Mouse (Mus musculus) CH12.LX (cell line): ENCODE measurements around the gene Stxbp3. TPM values are rescaled to one million over a fixed set of nuclear protein-coding genes. Genes with fewer than 3 reads are reported as not detected.

ENCODE experiments used
- DNase-seq: peaks from one replicate; pipeline ENCODE4 v3.0.0-alpha.2; 2013; ENCODE audit errors: extremely low read depth
- H3K27ac ChIP-seq: 2 replicates; pipeline ENCODE4 v1.5.1; 2012; ENCODE audit warnings: low read depth, mild to moderate bottlenecking, control low read depth, moderate library complexity; ENCODE audit not compliant: insufficient read depth
- H3K27me3 ChIP-seq: replicated peaks from 2 replicates; pipeline ENCODE3; 2012; ENCODE audit warnings: inconsistent platforms
- H3K36me3 ChIP-seq, 2 experiments: replicated peaks in 1 of 2; 2 replicates each; pipeline versions ENCODE3 to v1.6.1; 2012; ENCODE audit warnings: inconsistent platforms in 1 of 2, low read length in 1 of 2, mild to moderate bottlenecking in 1 of 2, mixed read lengths in 1 of 2, moderate library complexity in 1 of 2; ENCODE audit not compliant: control insufficient read depth in 1 of 2, insufficient read depth in 1 of 2
- H3K4me1 ChIP-seq, 2 experiments: 2 replicates each; pipeline ENCODE4 v1.6.1; 2012; ENCODE audit warnings: inconsistent platforms in 1 of 2, moderate library complexity in 1 of 2; ENCODE audit not compliant: insufficient read depth in 2 of 2, control insufficient read depth in 1 of 2
- H3K4me2 ChIP-seq: 2 replicates; pipeline ENCODE4 v1.6.1; 2012; ENCODE audit warnings: low read depth, mild to moderate bottlenecking, control low read depth; ENCODE audit not compliant: poor library complexity, insufficient read depth, severe bottlenecking
- H3K4me3 ChIP-seq, 3 experiments: fragments of 150-350 bp in 1 of 3; sonication (generic) in 1 of 3; replicated peaks in 1 of 3; 2 replicates each; pipeline versions ENCODE3 to v1.5.1; 2011 to 2012; ENCODE audit warnings: low read depth in 2 of 3, low read length in 2 of 3, mild to moderate bottlenecking in 2 of 3, moderate library complexity in 2 of 3, control low read depth in 1 of 3, improper control_type of control experiment in 1 of 3, inconsistent platforms in 1 of 3, mixed read lengths in 1 of 3; ENCODE audit not compliant: poor library complexity in 1 of 3
- H3K79me2 ChIP-seq: replicated peaks from 2 replicates; pipeline ENCODE4 v1.6.1; 2012; ENCODE audit warnings: mild to moderate bottlenecking, moderate library complexity; ENCODE audit not compliant: control insufficient read depth, poor library complexity, insufficient read depth, severe bottlenecking; ENCODE audit errors: extremely low read depth
- H3K9ac ChIP-seq: 2 replicates; pipeline ENCODE4 v1.6.1; 2012; ENCODE audit warnings: low read depth, mild to moderate bottlenecking, control low read depth, moderate library complexity; ENCODE audit not compliant: insufficient read depth
- H3K9me3 ChIP-seq: replicated peaks from 2 replicates; pipeline ENCODE3; 2012; ENCODE audit warnings: low read length, inconsistent platforms, mixed read lengths
- BHLHE40 ChIP-seq: IDR thresholded peaks from 2 replicates; pipeline ENCODE4 v1.6.1; 2011; ENCODE audit warnings: mild to moderate bottlenecking, low read depth, low read length, improper control_type of control experiment
- CHD1 ChIP-seq: IDR thresholded peaks from 2 replicates; pipeline ENCODE4 v1.6.1; 2012; ENCODE audit warnings: low read depth, low read length, improper control_type of control experiment, inconsistent platforms
- CHD2 ChIP-seq: IDR thresholded peaks from 2 replicates; pipeline ENCODE4 v1.6.1; 2011; ENCODE audit warnings: low read length, improper control_type of control experiment
- ELF1 ChIP-seq: IDR thresholded peaks from 2 replicates; pipeline ENCODE4 v1.6.1; 2014; ENCODE audit warnings: low read depth, mild to moderate bottlenecking, inconsistent platforms, low read length, improper control_type of control experiment
- EP300 ChIP-seq: IDR thresholded peaks from 2 replicates; pipeline ENCODE4 v1.6.1; 2011; ENCODE audit warnings: low read length, improper control_type of control experiment
- ETS1 ChIP-seq: conservative IDR thresholded peaks from 2 replicates; pipeline ENCODE4 v1.6.1; 2012; ENCODE audit warnings: low read depth, mild to moderate bottlenecking, inconsistent platforms, low read length, improper control_type of control experiment, moderate library complexity
- GABPA ChIP-seq: IDR thresholded peaks from 2 replicates; pipeline ENCODE4 v1.6.1; 2012; ENCODE audit warnings: low read depth, low read length, improper control_type of control experiment, inconsistent platforms; ENCODE audit not compliant: insufficient replicate concordance
- IRF4 ChIP-seq: IDR thresholded peaks from 2 replicates; pipeline ENCODE4 v1.6.1; 2014; ENCODE audit warnings: low read depth, mild to moderate bottlenecking, inconsistent platforms, low read length, improper control_type of control experiment
- MAFK ChIP-seq: IDR thresholded peaks from 2 replicates; pipeline ENCODE4 v1.6.1; 2011; ENCODE audit warnings: low read length, improper control_type of control experiment; ENCODE audit not compliant: insufficient replicate concordance
- MAX ChIP-seq: IDR thresholded peaks from 2 replicates; pipeline ENCODE4 v1.6.1; 2011; ENCODE audit warnings: low read length, improper control_type of control experiment
- MEF2A ChIP-seq: IDR thresholded peaks from 2 replicates; pipeline ENCODE4 v1.6.1; 2014; ENCODE audit warnings: low read depth, mild to moderate bottlenecking, inconsistent platforms, low read length, improper control_type of control experiment, borderline replicate concordance
- MXI1 ChIP-seq: IDR thresholded peaks from 2 replicates; pipeline ENCODE4 v1.6.1; 2011; ENCODE audit warnings: mild to moderate bottlenecking, low read depth, low read length, improper control_type of control experiment
- MYC ChIP-seq: IDR thresholded peaks from 2 replicates; pipeline ENCODE4 v1.6.1; 2011; ENCODE audit warnings: low read depth, mild to moderate bottlenecking, improper control_type of control experiment, low read length
- NELFE ChIP-seq: IDR thresholded peaks from 2 replicates; pipeline ENCODE4 v1.6.1; 2011; ENCODE audit warnings: low read depth, low read length, improper control_type of control experiment
- NRF1 ChIP-seq: IDR thresholded peaks from 2 replicates; pipeline ENCODE4 v1.6.1; 2014; ENCODE audit warnings: low read depth, mild to moderate bottlenecking, inconsistent platforms, low read length, improper control_type of control experiment, moderate library complexity
- POLR2A ChIP-seq: IDR thresholded peaks from 2 replicates; pipeline ENCODE4 v1.6.1; 2011; ENCODE audit warnings: low read depth, mild to moderate bottlenecking, improper control_type of control experiment, low read length
- POLR2AphosphoS2 ChIP-seq: IDR thresholded peaks from 2 replicates; pipeline ENCODE4 v1.6.1; 2011; ENCODE audit warnings: low read depth, low read length, improper control_type of control experiment
- RAD21 ChIP-seq: IDR thresholded peaks from 2 replicates; pipeline ENCODE4 v1.6.1; 2011; ENCODE audit warnings: low read depth, mild to moderate bottlenecking, low read length, improper control_type of control experiment, moderate library complexity
- RCOR1 ChIP-seq: conservative IDR thresholded peaks from 2 replicates; pipeline ENCODE4 v1.6.1; 2012; ENCODE audit warnings: low read depth, mild to moderate bottlenecking, inconsistent platforms, low read length, improper control_type of control experiment
- SIN3A ChIP-seq: IDR thresholded peaks from 2 replicates; pipeline ENCODE4 v1.6.1; 2012; ENCODE audit warnings: low read length, improper control_type of control experiment, inconsistent platforms
- TBP ChIP-seq: conservative IDR thresholded peaks from 2 replicates; pipeline ENCODE4 v1.6.1; 2011; ENCODE audit warnings: low read depth, low read length, improper control_type of control experiment
- UBTF ChIP-seq: IDR thresholded peaks from 2 replicates; pipeline ENCODE4 v1.6.1; 2012; ENCODE audit warnings: low read depth, mild to moderate bottlenecking, inconsistent platforms, low read length, improper control_type of control experiment, moderate library complexity
- USF1 ChIP-seq: IDR thresholded peaks from 2 replicates; pipeline ENCODE4 v1.6.1; 2014; ENCODE audit warnings: low read depth, mild to moderate bottlenecking, inconsistent platforms, low read length, improper control_type of control experiment
- USF2 ChIP-seq: conservative IDR thresholded peaks from 2 replicates; pipeline ENCODE4 v1.6.1; 2011; ENCODE audit warnings: low read depth, low read length, improper control_type of control experiment
- ZC3H11A ChIP-seq: IDR thresholded peaks from 2 replicates; pipeline ENCODE4 v1.6.1; 2012; ENCODE audit warnings: low read depth, mild to moderate bottlenecking, inconsistent platforms, low read length, improper control_type of control experiment
- ZNF384 ChIP-seq: IDR thresholded peaks from 2 replicates; pipeline ENCODE4 v1.6.1; 2012; ENCODE audit warnings: low read depth, low read length, improper control_type of control experiment, inconsistent platforms
- dilution Hi-C: fragments of 300-500 bp; cut with MboI; formaldehyde crosslinking; loops from 2 replicates; pipeline ENCODE4 v1.14.3; 2020; ENCODE audit warnings: low sequenced_read_pairs; ENCODE audit not compliant: extremely low pct_unique_long_range_greater_than_20kb, extremely low pct_ligation_motif_present
- in situ Hi-C: fragments of 300-500 bp; cut with MboI; formaldehyde crosslinking; loops from 3 replicates; pipeline ENCODE4 v1.14.3; 2019; ENCODE audit warnings: low sequenced_read_pairs, low pct_ligation_motif_present, low pct_unique_long_range_greater_than_20kb, mixed read lengths
- polyA plus RNA-seq: library from polyadenylated mRNA; unstranded; fragments of >175 nt; gene quantifications from 2 replicates; pipeline ENCODE4 v1.2.1, GENCODE M21; 2012; ENCODE audit warnings: low read depth; ENCODE audit not compliant: insufficient read length
- total RNA-seq, 2 experiments: library from RNA; depleted of rRNA; stranded (reverse); fragments of 300-350 nt in 1 of 2; fragments of >200 nt in 1 of 2; gene quantifications; 2 replicates each; pipeline ENCODE4 v1.2.3; 2012 to 2014

The Stxbp3 gene
- total and polyA plus RNA-seq, 3 experiments, result 12.1 to 21.5 (median 14.4) TPM

- TF ChIP-seq MEF2A (no peak), RAD21 (no peak), NELFE (no peak), TBP (no peak), MAFK (no peak), CHD1 (no peak), GABPA (no peak), ELF1 (no peak), EP300 (no peak), UBTF (no peak), MXI1 (no peak), BHLHE40 (no peak), ZC3H11A (no peak), RCOR1 (no peak), POLR2A (no peak), POLR2AphosphoS2 (no peak), ZNF384 (no peak), NRF1 (no peak), MYC (no peak), SIN3A (no peak)
- TF ChIP-seq, all 38 proteins: peak for 0
- in situ Hi-C loops, result loop anchor here (25.0 kb wide), 1 partner anchor 370 kb away; the partner anchor contains the start of gene Celsr2
- H3K4me1 ChIP-seq, result peaks cover 2 to 16% of the 10 kb centered on the region in 2 experiments; a peak in 3 of 4 replicates
- H3K4me3 ChIP-seq, result no peak overlapping the region
- H3K9ac ChIP-seq, result no peak overlapping the region
- no peaks in the 10 kb centered on the region for H3K79me2 ChIP-seq
- no peak overlapping the region for H3K27ac ChIP-seq
- H3K36me3 ChIP-seq, result no peaks in the 10 kb centered on the region
- H3K4me2 ChIP-seq, result no peak overlapping the region
- DNase-seq, result no peak
- dilution Hi-C loops, result no loop called here
- no peaks in the 10 kb centered on the region for H3K27me3 ChIP-seq
- H3K9me3 ChIP-seq, result peaks cover 17% of the 10 kb centered on the region
These were observed 58.4 kb downstream of the Stxbp3 start for GRCm38 (mm10) chr3:108781884-108782270.

- dilution Hi-C loops, result no loop called here
These were observed 59.0 kb downstream of the Stxbp3 start for GRCm38 (mm10) chr3:108781238-108781883.

More at GRCm38 (mm10) chr3:108781238-108781883, 59.0 kb downstream of the Stxbp3 start:
- Histone ChIP-seq H3K27me3 (no peaks in the 10 kb centered on the region), H3K9ac (no peak overlapping the region), H3K4me3 (no peak overlapping the region), H3K4me2 (no peak overlapping the region), H3K36me3 (no peaks in the 10 kb centered on the region), H3K79me2 (no peaks in the 10 kb centered on the region), H3K4me1 (peaks cover 2 to 16% of the 10 kb centered on the region in 2 experiments; a peak in 3 of 4 replicates), H3K27ac (no peak overlapping the region), H3K9me3 (peaks cover 17% of the 10 kb centered on the region)
- TF ChIP-seq CHD2 (no peak), ETS1 (peak; percentile 46), IRF4 (peak; percentile 30; the same call in 1 of the 2 replicates), MEF2A (no peak), USF1 (peak; percentile 68), MAX (peak; percentile 79), USF2 (peak; percentile 61), NRF1 (no peak), BHLHE40 (peak; percentile 70)
- in situ Hi-C loops, result loop anchor here (25.0 kb wide), 1 partner anchor 369 kb away; the partner anchor contains the start of gene Celsr2
- peak; percentile 52 for DNase-seq
